Mouse (Mus musculus) heart, adult 11 months (tissue): ENCODE results near the gene Fbxw8.

ENCODE experiments used
- DNase-seq: peaks from one replicate; pipeline ENCODE4 v3.0.0; 2022

The Fbxw8 gene

GRCm38 (mm10) chr5:118071766-118072165 is 83.5 kb downstream of the Fbxw8 start:
- no peak for DNase-seq

GRCm38 (mm10) chr5:118069315-118069714 is 85.9 kb downstream of the Fbxw8 start:
- no peak for DNase-seq

GRCm38 (mm10) chr5:118067984-118068494 is 87.2 kb downstream of the Fbxw8 start:
- no peak for DNase-seq

GRCm38 (mm10) chr5:118067572-118067971 is 87.7 kb downstream of the Fbxw8 start:
- DNase-seq, result no peak

GRCm38 (mm10) chr5:118066828-118067227 is 88.4 kb downstream of the Fbxw8 start:
- DNase-seq, result peak; percentile 94

- DNase-seq, result peak; percentile 97
These were observed 89.6 kb downstream of the Fbxw8 start for GRCm38 (mm10) chr5:118065516-118066255.

- DNase-seq, result no peak
These were observed 90.9 kb downstream of the Fbxw8 start for GRCm38 (mm10) chr5:118064284-118064901.

- DNase-seq, result no peak
These were observed 92.1 kb downstream of the Fbxw8 start for GRCm38 (mm10) chr5:118063181-118063621.

GRCm38 (mm10) chr5:118061391-118061790 is 93.9 kb downstream of the Fbxw8 start:
- no peak for DNase-seq

GRCm38 (mm10) chr5:118059646-118060045 is 95.6 kb downstream of the Fbxw8 start:
- DNase-seq, result no peak

- peak; percentile 98 for DNase-seq
These were observed 96.4 kb downstream of the Fbxw8 start for GRCm38 (mm10) chr5:118058858-118059257.

GRCm38 (mm10) chr5:118057508-118058111 is 97.7 kb downstream of the Fbxw8 start:
- DNase-seq, result peak; percentile 98

- DNase-seq, result no peak
These were observed 102.1 kb downstream of the Fbxw8 start for GRCm38 (mm10) chr5:118053205-118053604.

- DNase-seq, result peak; percentile 97
These were observed 103.1 kb downstream of the Fbxw8 start for GRCm38 (mm10) chr5:118051981-118052662.

- DNase-seq, result no peak
These were observed 104.5 kb downstream of the Fbxw8 start for GRCm38 (mm10) chr5:118050743-118051142.

GRCm38 (mm10) chr5:118048928-118049327 is 106.3 kb downstream of the Fbxw8 start:
- no peak for DNase-seq

- no peak for DNase-seq
These were observed 106.9 kb downstream of the Fbxw8 start for GRCm38 (mm10) chr5:118048412-118048811.

- no peak for DNase-seq
These were observed 108.0 kb downstream of the Fbxw8 start for GRCm38 (mm10) chr5:118047091-118047757.

- no peak for DNase-seq
These were observed 109.9 kb downstream of the Fbxw8 start for GRCm38 (mm10) chr5:118045385-118045784.

- no peak for DNase-seq
These were observed 110.4 kb downstream of the Fbxw8 start for GRCm38 (mm10) chr5:118044907-118045306.

GRCm38 (mm10) chr5:118043761-118044160 is 111.5 kb downstream of the Fbxw8 start:
- no peak for DNase-seq

GRCm38 (mm10) chr5:118042599-118042998 is 112.7 kb downstream of the Fbxw8 start:
- DNase-seq, result no peak

GRCm38 (mm10) chr5:118039241-118039668 is 116.0 kb downstream of the Fbxw8 start:
- DNase-seq, result no peak
